Mouse (Mus musculus): ENCODE measurements around the gene Zfp184. TPM values are rescaled to one million over a fixed set of nuclear protein-coding genes. Genes with fewer than 3 reads are reported as not detected.

Zfp184 gene
- total RNA-seq, 1 experiment from 2014 or later, result 18.3 TPM

DNA sequence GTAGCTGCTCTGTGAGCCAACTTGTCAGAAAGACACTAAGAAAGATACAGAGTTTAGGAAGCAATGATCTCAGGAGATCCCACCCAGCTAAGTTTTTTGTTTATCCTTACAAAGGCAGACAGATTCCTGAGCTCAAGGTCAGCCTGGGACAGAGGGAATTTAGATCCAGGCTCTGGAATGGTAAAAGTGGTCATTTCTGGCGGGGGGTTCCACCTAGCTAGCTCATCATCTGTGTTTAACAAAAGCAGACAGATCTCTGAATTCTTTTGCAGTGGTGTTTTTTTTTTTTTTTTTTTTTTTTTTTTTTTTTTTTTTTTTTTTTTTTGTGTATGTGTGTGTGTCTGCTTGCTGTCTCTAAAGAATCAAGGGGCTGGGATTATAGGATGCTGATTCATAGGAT, 24.4 kb downstream of the Zfp184 start:
- no peak for ATAC-seq (replicated peaks in 1 of 2; ENCODE audit: insufficient read depth in 1 of 2, low FRiP score in 2 of 2, low TSS enrichment in 1 of 2, low read depth in 1 of 2, poor library complexity in 2 of 2, severe bottlenecking in 2 of 2)

DNA sequence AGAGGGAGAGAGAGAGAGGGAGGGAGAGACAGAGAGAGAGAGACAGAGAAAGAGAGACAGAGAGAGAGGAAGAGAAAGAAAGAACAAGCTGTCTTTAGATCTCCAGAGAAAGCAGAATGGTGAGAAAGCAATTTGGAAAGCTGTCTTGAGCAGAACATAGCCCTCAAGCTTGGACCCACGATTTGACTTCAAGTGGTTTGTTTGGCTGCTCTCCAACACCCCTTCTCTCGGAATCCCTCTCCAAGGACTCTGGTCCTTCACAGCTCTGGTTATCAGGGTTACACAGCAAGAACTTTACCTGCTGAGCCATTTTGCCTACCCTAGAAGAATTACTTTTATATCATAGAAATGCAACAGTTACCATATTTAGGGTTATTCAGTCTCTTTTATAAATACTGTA, 24.9 kb downstream of the Zfp184 start:
- ATAC-seq (replicated peaks in 1 of 2; ENCODE audit: insufficient read depth in 1 of 2, low FRiP score in 2 of 2, low TSS enrichment in 1 of 2, low read depth in 1 of 2, poor library complexity in 2 of 2, severe bottlenecking in 2 of 2), result no peak

DNA sequence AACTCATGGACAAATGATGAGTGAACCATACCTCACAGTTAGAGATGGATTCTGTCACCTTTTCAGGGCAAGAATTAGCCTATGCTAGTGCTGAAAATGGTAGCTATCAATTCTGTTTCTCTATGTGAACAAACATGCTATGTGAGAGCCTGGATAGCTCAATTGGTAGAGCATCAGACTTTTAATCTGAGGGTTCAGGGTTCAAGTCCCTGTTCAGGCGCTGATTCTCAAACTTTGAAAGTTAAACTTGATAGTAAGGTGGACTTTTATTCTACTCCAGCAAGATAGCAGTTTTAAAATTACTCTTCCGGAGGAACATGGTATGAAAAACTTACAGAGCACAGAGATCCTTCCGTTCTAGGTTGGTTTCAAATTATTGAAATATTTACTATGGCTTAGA, 26.7 kb downstream of the Zfp184 start:
- no peak for ATAC-seq (replicated peaks in 1 of 2; ENCODE audit: insufficient read depth in 1 of 2, low FRiP score in 2 of 2, low TSS enrichment in 1 of 2, low read depth in 1 of 2, poor library complexity in 2 of 2, severe bottlenecking in 2 of 2)

DNA sequence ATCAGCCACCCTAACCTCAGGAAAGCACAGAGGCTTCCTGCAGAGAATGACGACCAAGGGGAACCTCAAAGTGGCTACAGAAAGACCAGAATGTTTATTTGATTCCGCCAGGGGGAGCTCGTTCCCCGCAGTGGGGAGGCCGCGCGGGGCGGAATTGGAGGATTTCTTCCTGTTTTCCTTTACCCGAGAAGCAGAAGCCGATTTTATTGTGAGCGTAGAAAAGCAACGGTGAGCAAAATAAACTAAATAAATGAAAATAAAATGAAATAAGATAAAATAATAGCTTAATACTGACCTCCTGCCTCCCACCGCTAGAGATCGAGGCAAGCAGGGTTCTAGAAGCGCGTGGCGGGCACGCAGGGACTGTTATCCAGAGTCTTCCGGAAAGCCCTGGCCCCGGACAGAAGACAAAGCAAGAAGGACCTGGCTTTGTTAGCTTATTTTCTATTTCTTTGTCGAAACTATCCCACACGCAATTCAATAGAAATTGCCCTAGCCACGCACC, 29.4 kb downstream of the Zfp184 start:
- ATAC-seq (replicated peaks in 1 of 2; ENCODE audit: insufficient read depth in 1 of 2, low FRiP score in 2 of 2, low TSS enrichment in 1 of 2, low read depth in 1 of 2, poor library complexity in 2 of 2, severe bottlenecking in 2 of 2), result peak; percentile 83 to 92

DNA sequence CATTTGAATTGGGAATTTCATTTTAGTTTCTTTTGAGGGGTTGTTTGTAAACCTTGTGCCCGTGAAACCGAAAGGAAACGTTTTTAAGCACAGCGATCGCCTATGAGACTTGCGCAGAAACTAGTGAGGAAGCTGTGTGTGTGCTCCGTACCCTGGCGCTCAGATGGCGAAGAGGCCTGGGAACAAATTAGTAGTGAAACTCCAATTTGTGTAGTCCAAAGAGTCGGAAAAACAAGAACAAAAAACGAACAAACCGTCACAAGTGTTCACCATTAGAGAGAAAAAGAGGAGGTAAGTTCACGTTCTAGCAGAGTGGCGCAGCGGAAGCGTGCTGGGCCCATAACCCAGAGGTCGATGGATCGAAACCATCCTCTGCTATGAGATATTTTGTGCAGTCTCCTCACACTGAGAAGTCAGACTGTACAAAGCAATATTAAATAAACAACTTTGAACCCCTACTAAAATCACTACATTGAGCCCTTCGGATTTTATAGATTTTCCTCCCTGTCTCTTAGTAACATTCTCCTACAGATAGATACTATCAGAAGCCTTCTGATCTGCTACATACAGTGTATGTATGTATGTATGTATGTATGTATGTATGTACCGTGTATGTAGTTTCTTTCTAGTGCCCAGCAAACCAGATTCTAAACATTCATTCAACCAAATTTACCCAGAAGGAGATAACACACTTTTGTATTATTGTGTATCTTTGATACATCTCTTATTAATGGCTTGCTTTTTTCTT, 30.0 kb downstream of the Zfp184 start:
- ATAC-seq (replicated peaks in 1 of 2; ENCODE audit: insufficient read depth in 1 of 2, low FRiP score in 2 of 2, low TSS enrichment in 1 of 2, low read depth in 1 of 2, poor library complexity in 2 of 2, severe bottlenecking in 2 of 2), result peak; percentile 64 to 77

DNA sequence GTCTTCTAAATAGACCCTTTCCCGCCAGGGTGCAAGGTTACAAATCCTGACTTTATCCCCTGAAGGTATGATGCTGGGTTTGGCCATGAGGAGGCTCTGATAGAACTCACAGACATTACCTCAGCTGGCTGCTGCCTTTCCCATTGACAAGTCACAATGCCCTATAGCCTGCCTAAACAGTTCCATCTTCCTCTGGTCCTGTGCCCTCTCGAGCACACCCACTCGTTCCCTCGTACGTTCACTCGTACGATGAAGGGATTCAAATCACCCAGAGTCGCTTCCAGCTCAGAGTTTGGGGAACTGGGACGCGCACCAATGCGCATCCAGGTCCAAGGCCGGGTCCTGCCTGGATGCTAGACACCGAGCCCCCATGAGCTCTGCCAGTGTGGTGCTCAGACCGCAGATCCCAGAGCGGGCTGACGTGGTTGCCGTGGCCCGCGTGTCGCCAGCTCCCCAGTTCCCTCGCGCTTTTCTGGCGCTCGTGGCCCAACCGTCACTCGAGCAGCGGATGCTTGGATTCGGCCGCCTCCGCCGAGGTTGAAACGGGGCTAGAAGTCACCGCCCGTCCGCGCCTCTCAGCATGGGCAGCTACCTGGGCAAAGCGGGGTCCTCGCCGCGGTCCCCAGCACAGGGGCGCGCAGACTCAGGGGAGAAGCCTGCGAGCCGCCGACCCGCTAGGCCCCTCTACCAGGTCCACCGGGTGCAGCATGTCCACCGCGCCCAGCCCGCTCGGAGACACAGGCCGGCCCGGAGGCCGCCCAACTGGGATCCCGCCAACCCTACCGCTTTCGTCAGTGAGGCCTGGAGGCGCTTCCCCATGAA, 36.3 kb downstream of the Zfp184 start, which contains the start of gene Pom121l2:
Gene Pom121l2, plus strand, starts transcription at position 214 of the 822 bp plus-strand sequence.
- ATAC-seq (replicated peaks in 1 of 2; ENCODE audit: insufficient read depth in 1 of 2, low FRiP score in 2 of 2, low TSS enrichment in 1 of 2, low read depth in 1 of 2, poor library complexity in 2 of 2, severe bottlenecking in 2 of 2), result peak; percentile 60 to 67

DNA sequence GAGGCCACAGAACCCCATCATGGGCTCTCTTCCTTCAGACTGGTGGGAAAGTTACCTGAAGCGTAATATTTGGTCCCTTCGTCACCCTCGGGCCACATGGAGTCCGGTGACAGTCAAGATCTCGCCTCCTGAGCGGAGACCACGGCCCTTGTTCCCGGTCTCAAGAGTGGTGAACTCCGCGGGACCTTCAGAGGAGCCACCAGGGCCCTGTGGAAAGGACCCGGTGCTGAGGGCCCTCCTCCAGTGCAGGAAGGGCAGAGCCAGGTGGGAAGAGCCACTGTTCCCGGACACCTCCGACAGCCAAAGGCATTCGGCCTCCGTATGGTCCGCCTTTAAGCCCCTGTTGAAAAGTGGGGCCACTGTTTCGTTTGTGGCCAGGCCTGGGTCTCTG, 36.9 kb downstream of the Zfp184 start:
- ATAC-seq (replicated peaks in 1 of 2; ENCODE audit: insufficient read depth in 1 of 2, low FRiP score in 2 of 2, low TSS enrichment in 1 of 2, low read depth in 1 of 2, poor library complexity in 2 of 2, severe bottlenecking in 2 of 2), result no peak; a peak in 1 of 4 replicates

DNA sequence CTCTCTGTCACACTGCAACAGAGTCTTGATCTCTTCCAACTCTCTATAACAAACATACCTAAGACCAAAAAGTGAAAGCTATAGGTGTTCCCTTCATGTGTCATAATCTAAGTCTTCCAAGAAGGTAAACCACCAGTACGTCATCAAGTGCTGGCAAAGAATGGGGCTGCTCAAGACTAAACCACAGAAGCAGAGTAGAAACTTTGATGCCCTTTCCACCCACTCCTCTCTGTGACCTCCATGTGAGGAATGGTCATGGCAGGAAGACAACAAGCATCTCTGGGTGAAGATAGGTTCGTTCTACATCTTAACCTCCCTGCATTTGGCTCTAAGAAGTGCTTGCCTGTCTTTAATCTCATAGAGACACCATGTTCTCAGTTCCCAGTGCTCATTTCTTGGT, 39.6 kb downstream of the Zfp184 start:
- ATAC-seq (replicated peaks in 1 of 2; ENCODE audit: insufficient read depth in 1 of 2, low FRiP score in 2 of 2, low TSS enrichment in 1 of 2, low read depth in 1 of 2, poor library complexity in 2 of 2, severe bottlenecking in 2 of 2), result no peak

DNA sequence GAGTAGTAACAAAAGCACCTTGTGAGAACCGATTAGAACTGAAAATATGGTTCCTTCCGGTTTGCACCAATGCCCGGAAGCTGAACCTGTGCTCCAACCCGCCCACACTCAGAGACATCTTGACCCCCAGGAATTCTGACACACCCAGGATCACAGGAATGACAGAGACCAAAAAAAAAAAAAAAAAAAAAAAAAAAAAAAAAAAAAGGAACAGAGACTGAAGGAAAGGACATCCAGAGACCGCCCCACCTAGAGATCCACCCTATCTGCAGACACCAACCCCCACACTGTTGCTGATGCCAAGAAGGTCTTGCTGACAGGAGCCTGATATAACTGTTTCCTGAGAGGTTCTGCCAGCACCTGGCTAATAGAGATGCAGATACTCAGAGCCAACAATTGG, 47.7 kb downstream of the Zfp184 start:
- ATAC-seq (replicated peaks in 1 of 2; ENCODE audit: insufficient read depth in 1 of 2, low FRiP score in 2 of 2, low TSS enrichment in 1 of 2, low read depth in 1 of 2, poor library complexity in 2 of 2, severe bottlenecking in 2 of 2), result no peak

DNA sequence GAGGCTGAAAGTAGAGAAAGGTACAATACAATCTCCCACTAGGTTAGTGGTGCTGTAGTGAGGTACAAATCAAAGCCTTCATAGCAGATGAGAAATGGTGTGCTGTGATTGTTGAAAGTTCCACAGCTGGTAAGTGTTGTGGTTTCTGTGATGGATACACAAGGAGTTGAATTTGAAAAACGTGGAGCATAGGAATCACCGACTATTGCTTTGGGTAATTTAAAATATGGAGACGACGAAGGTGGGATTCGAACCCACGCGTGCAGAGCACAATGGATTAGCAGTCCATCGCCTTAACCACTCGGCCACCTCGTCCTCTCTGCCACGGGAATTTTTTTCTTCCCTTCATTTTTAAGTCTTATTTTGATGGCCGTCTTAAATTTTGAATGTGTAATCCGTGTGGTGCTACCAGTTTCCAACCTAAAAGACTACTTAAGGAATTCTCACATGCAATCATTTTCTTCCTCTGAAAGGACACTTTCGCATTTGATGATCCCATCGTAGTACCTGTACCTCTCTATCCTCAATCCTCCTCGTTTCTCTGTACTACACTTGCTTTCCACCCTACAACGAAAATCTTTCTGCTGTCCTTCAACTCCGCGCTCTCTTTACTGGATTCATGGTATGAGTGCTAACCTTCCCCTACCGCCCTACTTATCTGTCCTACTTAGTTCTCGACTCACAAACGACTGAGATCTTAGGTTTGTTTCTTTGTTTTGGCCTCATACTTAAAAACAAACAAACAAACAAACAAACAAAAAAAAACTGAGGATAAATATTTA, 49.3 kb downstream of the Zfp184 start:
- no peak; a peak in 1 of 4 replicates for ATAC-seq (replicated peaks in 1 of 2; ENCODE audit: insufficient read depth in 1 of 2, low FRiP score in 2 of 2, low TSS enrichment in 1 of 2, low read depth in 1 of 2, poor library complexity in 2 of 2, severe bottlenecking in 2 of 2)

DNA sequence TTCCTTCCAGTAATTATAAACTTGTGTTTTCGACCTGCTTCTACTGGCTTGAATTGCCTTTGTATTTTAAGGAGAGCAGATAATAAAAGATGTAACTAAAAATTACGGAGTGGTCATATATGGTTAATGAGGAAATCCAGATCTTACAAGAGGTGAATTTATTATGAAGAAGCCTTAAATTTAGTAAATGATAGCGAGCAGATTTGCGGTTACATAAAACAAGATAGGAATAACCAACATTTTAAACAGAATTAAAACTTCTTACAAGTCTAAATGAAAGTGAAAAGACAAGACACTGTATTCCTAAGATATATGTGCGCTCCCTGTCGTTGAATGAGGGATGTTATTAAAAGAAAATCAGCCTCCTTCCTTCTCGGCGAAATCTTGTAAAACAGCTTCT, 50.0 kb downstream of the Zfp184 start:
- no peak for ATAC-seq (replicated peaks in 1 of 2; ENCODE audit: insufficient read depth in 1 of 2, low FRiP score in 2 of 2, low TSS enrichment in 1 of 2, low read depth in 1 of 2, poor library complexity in 2 of 2, severe bottlenecking in 2 of 2)

DNA sequence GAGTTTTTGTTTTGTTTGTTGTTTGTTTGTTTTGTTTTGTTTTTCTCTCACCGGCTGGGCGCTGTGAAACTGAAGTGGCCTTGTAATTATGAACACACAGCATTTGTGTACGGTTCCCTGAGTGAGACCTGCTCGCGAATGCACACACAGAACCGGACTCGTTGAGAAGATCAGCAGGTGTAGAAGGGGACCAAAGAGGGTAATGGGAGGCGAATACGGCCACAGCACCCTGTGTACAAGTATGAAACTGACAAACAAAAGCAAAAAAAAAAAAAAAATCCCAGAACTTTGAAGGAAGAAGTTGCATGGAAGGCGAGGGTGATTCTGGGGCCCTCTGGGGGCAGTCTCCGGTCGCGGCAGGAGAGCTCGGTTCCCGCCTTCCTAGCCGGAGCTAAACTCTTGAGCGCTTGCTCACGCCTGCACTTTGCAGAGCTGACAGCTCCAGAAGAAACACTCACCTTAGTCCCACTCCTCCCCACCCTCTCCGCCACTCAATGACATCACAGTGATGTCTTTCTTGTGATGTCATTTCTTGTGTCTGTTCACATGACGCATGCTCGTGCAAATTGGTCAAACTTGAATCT, 50.5 kb downstream of the Zfp184 start:
- ATAC-seq (replicated peaks in 1 of 2; ENCODE audit: insufficient read depth in 1 of 2, low FRiP score in 2 of 2, low TSS enrichment in 1 of 2, low read depth in 1 of 2, poor library complexity in 2 of 2, severe bottlenecking in 2 of 2), result peak; percentile 63 to 64

DNA sequence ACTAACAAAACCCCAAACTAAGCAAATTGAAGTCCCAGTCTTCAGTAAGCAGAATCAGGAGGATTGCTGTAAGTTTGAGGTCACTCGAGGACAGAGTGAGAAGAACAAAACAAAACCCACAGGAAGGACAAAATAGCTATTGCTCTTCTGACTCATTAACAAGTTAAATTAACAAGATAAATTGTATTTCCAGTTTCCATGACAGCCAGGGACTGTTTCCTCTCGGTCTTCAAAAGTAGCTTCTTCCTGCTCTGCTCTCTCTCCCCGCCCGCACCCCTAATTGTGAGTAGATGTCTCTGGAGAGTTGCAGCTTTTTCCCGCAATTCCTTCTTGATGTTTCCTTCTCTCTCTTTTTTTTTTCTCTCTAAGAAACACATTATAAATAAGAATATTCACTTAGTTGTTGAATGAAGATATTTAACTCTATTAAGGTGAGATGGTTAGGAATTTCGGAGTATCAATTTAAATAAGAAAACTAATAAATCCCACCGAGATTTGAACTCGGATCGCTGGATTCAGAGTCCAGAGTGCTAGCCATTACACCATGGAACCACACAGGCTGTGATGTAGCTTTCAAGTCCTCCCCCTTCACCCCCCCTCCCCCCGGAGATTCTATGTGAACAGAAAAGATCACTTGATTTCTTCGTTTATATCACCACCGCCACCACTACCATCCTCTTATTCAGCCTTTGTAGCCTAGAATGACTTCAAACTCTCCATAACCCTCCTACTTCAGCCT, 51.4 kb downstream of the Zfp184 start:
- no peak for ATAC-seq (replicated peaks in 1 of 2; ENCODE audit: insufficient read depth in 1 of 2, low FRiP score in 2 of 2, low TSS enrichment in 1 of 2, low read depth in 1 of 2, poor library complexity in 2 of 2, severe bottlenecking in 2 of 2)

DNA sequence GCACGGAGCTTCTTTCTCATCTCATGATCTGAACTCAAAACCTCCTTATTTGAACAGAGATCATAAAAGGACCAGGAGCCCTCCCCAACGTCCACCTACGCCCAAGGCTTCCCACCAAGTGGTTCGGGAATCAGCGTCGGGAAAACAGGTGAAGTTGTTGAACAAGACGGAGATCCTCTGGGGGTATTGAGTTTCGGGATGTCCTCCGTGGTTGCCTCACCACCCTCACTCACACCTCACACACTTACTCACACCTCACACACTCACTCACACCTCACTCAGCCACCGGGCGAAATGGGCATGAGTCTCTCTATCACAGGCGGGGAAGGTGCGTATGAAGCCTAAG, 51.9 kb downstream of the Zfp184 start:
- ATAC-seq (replicated peaks in 1 of 2; ENCODE audit: insufficient read depth in 1 of 2, low FRiP score in 2 of 2, low TSS enrichment in 1 of 2, low read depth in 1 of 2, poor library complexity in 2 of 2, severe bottlenecking in 2 of 2), result no peak

DNA sequence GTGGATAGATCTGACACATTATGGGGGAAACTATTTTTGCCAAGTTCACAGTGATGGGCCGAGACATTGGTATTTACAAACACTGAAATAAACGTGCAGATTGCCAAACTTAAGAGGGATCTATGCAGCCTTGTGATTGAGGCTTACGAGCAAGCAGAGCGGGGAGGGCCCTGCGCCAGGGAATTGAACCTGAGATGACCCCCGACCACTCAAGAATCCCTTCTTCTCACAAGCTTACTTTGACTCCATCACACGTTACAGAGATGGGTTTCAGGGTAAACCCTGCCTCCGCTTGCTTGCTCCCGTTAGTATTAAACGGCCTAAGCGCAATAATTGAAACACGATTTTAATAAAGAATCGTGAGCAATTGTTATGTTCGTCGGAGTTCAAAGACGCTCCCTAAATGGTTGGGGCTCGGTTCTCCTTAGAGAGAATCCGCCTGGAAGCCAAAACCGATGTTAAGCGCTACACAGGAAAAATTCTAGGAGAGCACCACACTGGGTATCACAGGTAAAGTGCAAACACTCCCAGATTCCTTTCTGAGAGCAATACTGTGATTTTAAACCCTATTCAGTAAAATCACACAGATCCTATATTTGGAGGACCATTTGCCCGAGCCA, 52.4 kb downstream of the Zfp184 start:
- no peak for ATAC-seq (replicated peaks in 1 of 2; ENCODE audit: insufficient read depth in 1 of 2, low FRiP score in 2 of 2, low TSS enrichment in 1 of 2, low read depth in 1 of 2, poor library complexity in 2 of 2, severe bottlenecking in 2 of 2)

DNA sequence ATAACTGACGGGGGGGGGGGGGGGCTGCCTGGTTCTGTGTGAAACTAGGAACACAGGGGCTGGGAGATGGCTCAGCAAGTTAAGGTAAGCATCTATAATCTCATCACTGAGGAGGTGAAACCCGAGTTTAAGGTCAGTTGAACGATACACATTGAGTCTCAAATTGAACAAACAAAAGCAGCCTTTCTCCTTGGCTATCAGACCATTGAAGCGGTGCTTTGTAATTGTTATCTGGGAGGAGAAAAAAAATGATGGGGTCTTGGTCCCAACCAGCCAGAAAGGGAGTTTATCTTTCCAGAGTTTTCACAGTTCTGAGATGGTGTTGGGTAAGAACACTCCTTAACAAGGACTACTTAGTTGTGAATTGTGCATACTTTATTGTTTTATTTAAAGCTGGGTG, 52.9 kb downstream of the Zfp184 start:
- ATAC-seq (replicated peaks in 1 of 2; ENCODE audit: insufficient read depth in 1 of 2, low FRiP score in 2 of 2, low TSS enrichment in 1 of 2, low read depth in 1 of 2, poor library complexity in 2 of 2, severe bottlenecking in 2 of 2), result no peak

Measured in hematopoietic stem cell, adult 5-6 weeks (primary cell).